Mouse (Mus musculus): ENCODE results near the gene Prkg1.

Prkg1 gene

GRCm38 (mm10) chr19:31630899-31631869 lies 133.6 kb downstream of the Prkg1 start:
- in situ Hi-C loops (cut with MboI): no loop called here

- in situ Hi-C loops (cut with MboI): no loop called here
These were observed 143.1 kb downstream of the Prkg1 start for GRCm38 (mm10) chr19:31621716-31622115.

GRCm38 (mm10) chr19:31616830-31617229 lies 148.0 kb downstream of the Prkg1 start:
- in situ Hi-C loops (cut with MboI): no loop called here

GRCm38 (mm10) chr19:31616159-31616558 lies 148.7 kb downstream of the Prkg1 start:
- in situ Hi-C loops (cut with MboI): no loop called here

GRCm38 (mm10) chr19:31613146-31613545 lies 151.7 kb downstream of the Prkg1 start:
- in situ Hi-C loops (cut with MboI): no loop called here

GRCm38 (mm10) chr19:31602578-31602977 lies 162.3 kb downstream of the Prkg1 start:
- in situ Hi-C loops (cut with MboI): no loop called here

- in situ Hi-C loops (cut with MboI): no loop called here
These were observed 170.8 kb downstream of the Prkg1 start for GRCm38 (mm10) chr19:31594011-31594410.

- in situ Hi-C loops (cut with MboI): no loop called here
These were observed 174.1 kb downstream of the Prkg1 start for GRCm38 (mm10) chr19:31590701-31591100.

GRCm38 (mm10) chr19:31577092-31577491 lies 187.7 kb downstream of the Prkg1 start:
- in situ Hi-C loops (cut with MboI): no loop called here

- in situ Hi-C loops (cut with MboI): no loop called here
These were observed 200.5 kb downstream of the Prkg1 start for GRCm38 (mm10) chr19:31564329-31564728.

GRCm38 (mm10) chr19:31546063-31546462 lies 218.8 kb downstream of the Prkg1 start:
- in situ Hi-C loops (cut with MboI): no loop called here

- in situ Hi-C loops (cut with MboI): no loop called here
These were observed 233.5 kb downstream of the Prkg1 start for GRCm38 (mm10) chr19:31531249-31531740.

- in situ Hi-C loops (cut with MboI): no loop called here
These were observed 234.2 kb downstream of the Prkg1 start for GRCm38 (mm10) chr19:31530616-31531015.

GRCm38 (mm10) chr19:31529890-31530289 lies 234.9 kb downstream of the Prkg1 start:
- in situ Hi-C loops (cut with MboI): no loop called here

- in situ Hi-C loops (cut with MboI): no loop called here
These were observed 250.3 kb downstream of the Prkg1 start for GRCm38 (mm10) chr19:31514490-31514889.

GRCm38 (mm10) chr19:31507831-31508230 lies 257.0 kb downstream of the Prkg1 start:
- in situ Hi-C loops (cut with MboI): no loop called here

- in situ Hi-C loops (cut with MboI): no loop called here
These were observed 258.5 kb downstream of the Prkg1 start for GRCm38 (mm10) chr19:31506296-31506695.

GRCm38 (mm10) chr19:31505041-31505440 lies 259.8 kb downstream of the Prkg1 start:
- in situ Hi-C loops (cut with MboI): no loop called here

- in situ Hi-C loops (cut with MboI): no loop called here
These were observed 267.4 kb downstream of the Prkg1 start for GRCm38 (mm10) chr19:31497386-31497785.

GRCm38 (mm10) chr19:31489606-31490005 lies 275.2 kb downstream of the Prkg1 start:
- in situ Hi-C loops (cut with MboI): no loop called here

GRCm38 (mm10) chr19:31471766-31472165 lies 293.1 kb downstream of the Prkg1 start:
- in situ Hi-C loops (cut with MboI): no loop called here

- in situ Hi-C loops (cut with MboI): no loop called here
These were observed 304.6 kb downstream of the Prkg1 start for GRCm38 (mm10) chr19:31460188-31460587.

GRCm38 (mm10) chr19:31444101-31444500 lies 320.7 kb downstream of the Prkg1 start:
- in situ Hi-C loops (cut with MboI): no loop called here
